Mouse (Mus musculus): ENCODE measurements at regions not wholly inside any gene's neighbourhood (a gene's known extent, or its start where the extent isn't known, plus 50 kb on each side); places are given as distances from the start of the nearest gene placed in this dataset.

- TF ChIP-seq POLR2A (IDR thresholded peaks at IDR 0.05; ENCODE audit: extremely low read depth, insufficient read depth, low read length) (no peak), CTCF (IDR thresholded peaks at IDR 0.05; ENCODE audit: extremely low read depth, insufficient read depth, low read length) (no peak)
Measured at GRCm38 (mm10) chr2:107519326-107519725, 228.9 kb downstream of the Kcna4 start.
